Mouse (Mus musculus) hindbrain, embryonic 11.5 days (tissue): ENCODE data around the gene 2010003K11Rik. TPM values are rescaled to one million over a fixed set of nuclear protein-coding genes. Genes with fewer than 3 reads are reported as not detected.

Experiments used
- ATAC-seq: fragments of 200-750 bp; cut with Nextera tagmentation; 2 replicates; pipeline ENCODE4 v1.8.0; 2017; ENCODE audit warnings: mild to moderate bottlenecking, moderate TSS enrichment, moderate library complexity; ENCODE audit not compliant: low FRiP score
- DNase-seq: peaks from one replicate; pipeline ENCODE4 v3.0.0-alpha.2; 2015; ENCODE audit warnings: low spot score
- H3K27ac ChIP-seq: fragments of 300-500 bp; sonication (generic); 2 replicates; pipeline ENCODE4 v1.5.1; 2014; ENCODE audit warnings: mild to moderate bottlenecking, low read depth, low read length
- H3K27me3 ChIP-seq: fragments of 300-500 bp; sonication (generic); 2 replicates; pipeline ENCODE4 v1.6.1; 2014; ENCODE audit warnings: mild to moderate bottlenecking, low read length, moderate library complexity, mixed read lengths; ENCODE audit not compliant: control insufficient read depth, insufficient read depth
- H3K36me3 ChIP-seq: fragments of 300-500 bp; sonication (generic); 2 replicates; pipeline ENCODE4 v1.6.1; 2014; ENCODE audit warnings: mild to moderate bottlenecking, low read length, moderate library complexity, mixed read lengths; ENCODE audit not compliant: control insufficient read depth, insufficient read depth
- H3K4me1 ChIP-seq: fragments of 300-500 bp; sonication (generic); replicated peaks from 2 replicates; pipeline ENCODE4 v1.6.1; 2014; ENCODE audit warnings: low read length, mixed read lengths; ENCODE audit not compliant: control insufficient read depth, insufficient read depth
- H3K4me2 ChIP-seq: fragments of 300-500 bp; sonication (generic); replicated peaks from 2 replicates; pipeline ENCODE4 v1.6.1; 2014; ENCODE audit warnings: mild to moderate bottlenecking, low read depth, low read length
- H3K4me3 ChIP-seq: fragments of 300-500 bp; sonication (generic); 2 replicates; pipeline ENCODE4 v1.5.1; 2014; ENCODE audit warnings: low read depth, low read length
- H3K9ac ChIP-seq: fragments of 300-500 bp; sonication (generic); 2 replicates; pipeline ENCODE4 v1.6.1; 2014; ENCODE audit warnings: low read depth, low read length
- H3K9me3 ChIP-seq: fragments of 300-500 bp; sonication (generic); 2 replicates; pipeline ENCODE4 v1.6.1; 2016; ENCODE audit warnings: low read length; ENCODE audit not compliant: control insufficient read depth
- WGBS: fragments of 180-500 bp; shearing (Covaris S2); extraction: QIAGEN DNeasy Blood & Tissue Kit; methylation state at CpG from one replicate; pipeline ENCODE4 v1.1.7; 2014; 5-methylcytosine and 5-hydroxymethylcytosine counted together
- polyA plus RNA-seq: library from polyadenylated mRNA; unstranded; fragments of >200 nt; fragmentation: Nextera tagmentation; extraction: Ambion mirVana; gene quantifications from 2 replicates; pipeline ENCODE4 v1.2.1, GENCODE M21; 2014

The 2010003K11Rik gene
- polyA plus RNA-seq, 1 experiment from 2014 or later: not detected

DNA sequence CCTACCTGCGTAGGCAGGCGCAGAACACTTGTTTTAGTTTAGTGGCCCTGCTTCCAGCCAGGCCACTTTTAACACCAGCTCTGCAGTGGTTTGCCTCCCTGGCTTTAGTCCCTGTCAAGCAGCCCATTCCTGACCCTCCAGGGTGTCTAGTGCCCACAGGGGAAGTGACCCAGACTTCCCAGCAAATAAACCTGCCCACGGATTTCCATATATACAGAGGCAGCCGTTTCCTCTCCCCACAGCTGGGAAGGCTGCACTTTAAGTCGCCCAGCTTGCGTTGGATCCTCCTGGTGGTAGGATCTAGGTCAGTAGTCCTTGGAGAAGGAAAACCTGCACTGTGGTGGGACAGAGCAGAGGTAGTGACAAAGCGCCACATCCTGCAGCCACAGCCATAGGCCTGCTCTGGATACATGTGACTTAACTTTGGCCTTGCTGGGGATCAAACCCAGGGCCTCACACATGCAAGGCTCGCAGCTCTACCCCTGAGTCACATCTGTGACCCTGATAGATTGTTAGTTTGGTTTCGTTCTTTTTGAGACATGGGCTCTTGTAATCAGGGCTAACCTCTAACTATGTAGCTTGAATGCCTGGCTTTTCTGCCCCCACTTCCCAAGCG lies 7.2 kb downstream of the 2010003K11Rik start:
- DNase-seq (no peak), ATAC-seq (no peak)
- H3K36me3 ChIP-seq: no peaks in the 10 kb centered on the region
- H3K4me3 ChIP-seq: no peak overlapping the region
- H3K27ac ChIP-seq: no peak overlapping the region
- no peaks in the 10 kb centered on the region for H3K27me3 ChIP-seq
- H3K9ac ChIP-seq: no peak overlapping the region
- 74% methylated on average over 10 of the region's 10 CpGs for WGBS
- H3K4me1 ChIP-seq: no peaks in the 10 kb centered on the region
- H3K9me3 ChIP-seq: no peaks in the 10 kb centered on the region
- H3K4me2 ChIP-seq: no peak overlapping the region

DNA sequence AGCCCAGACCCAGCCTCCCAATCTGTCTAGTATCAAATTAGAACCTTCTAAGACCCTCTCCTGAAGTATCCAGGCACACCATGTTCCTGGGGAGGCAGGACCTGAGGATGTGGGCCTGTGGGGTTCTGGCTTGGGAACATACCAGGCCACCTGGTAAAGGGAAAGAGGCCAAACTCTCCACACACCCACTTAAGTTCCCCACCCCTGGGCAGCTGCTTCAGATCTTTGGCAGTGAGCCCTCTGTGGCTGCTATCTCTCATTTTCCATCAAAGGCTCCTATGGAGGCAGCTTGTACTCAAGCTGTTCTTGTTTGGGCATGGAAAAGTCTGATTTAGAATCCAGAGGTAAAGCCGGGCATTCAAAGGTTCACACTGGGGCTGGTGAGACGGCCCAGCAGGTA lies 10.5 kb downstream of the 2010003K11Rik start:
- Histone ChIP-seq H3K4me1 (no peaks in the 10 kb centered on the region), H3K4me2 (no peak overlapping the region), H3K9ac (no peak overlapping the region), H3K9me3 (no peaks in the 10 kb centered on the region), H3K36me3 (no peaks in the 10 kb centered on the region), H3K27ac (no peak overlapping the region), H3K4me3 (no peak overlapping the region), H3K27me3 (no peaks in the 10 kb centered on the region)
- ATAC-seq: no peak
- no peak for DNase-seq
- 66% methylated on average over 2 of the region's 2 CpGs for WGBS

DNA sequence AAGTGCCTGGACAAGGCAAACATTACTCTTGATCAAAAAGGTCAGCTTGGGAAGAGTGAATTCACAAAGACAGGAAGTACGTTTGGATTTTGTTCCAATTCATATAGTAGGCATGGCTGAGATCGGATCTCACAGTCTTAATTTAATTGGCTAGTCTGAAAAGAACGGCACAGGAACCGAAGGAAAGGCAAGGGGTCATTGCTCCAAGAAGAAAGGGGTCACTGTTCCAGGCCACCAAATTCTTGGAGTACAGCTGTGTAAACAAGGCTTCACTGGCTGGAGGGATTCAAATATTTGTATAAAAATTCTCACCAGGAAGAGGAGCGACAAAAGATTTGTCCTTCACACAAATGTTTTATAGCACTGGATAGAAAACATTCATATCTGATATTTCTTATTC lies 13.4 kb downstream of the 2010003K11Rik start:
- Histone ChIP-seq H3K4me1 (no peaks in the 10 kb centered on the region), H3K27ac (no peak overlapping the region), H3K9ac (no peak overlapping the region), H3K4me3 (no peak overlapping the region), H3K9me3 (no peaks in the 10 kb centered on the region), H3K27me3 (no peaks in the 10 kb centered on the region), H3K4me2 (no peak overlapping the region), H3K36me3 (no peaks in the 10 kb centered on the region)
- 45% methylated on average over 5 of the region's 5 CpGs for WGBS
- DNase-seq (peak; percentile 9), ATAC-seq (no peak)

DNA sequence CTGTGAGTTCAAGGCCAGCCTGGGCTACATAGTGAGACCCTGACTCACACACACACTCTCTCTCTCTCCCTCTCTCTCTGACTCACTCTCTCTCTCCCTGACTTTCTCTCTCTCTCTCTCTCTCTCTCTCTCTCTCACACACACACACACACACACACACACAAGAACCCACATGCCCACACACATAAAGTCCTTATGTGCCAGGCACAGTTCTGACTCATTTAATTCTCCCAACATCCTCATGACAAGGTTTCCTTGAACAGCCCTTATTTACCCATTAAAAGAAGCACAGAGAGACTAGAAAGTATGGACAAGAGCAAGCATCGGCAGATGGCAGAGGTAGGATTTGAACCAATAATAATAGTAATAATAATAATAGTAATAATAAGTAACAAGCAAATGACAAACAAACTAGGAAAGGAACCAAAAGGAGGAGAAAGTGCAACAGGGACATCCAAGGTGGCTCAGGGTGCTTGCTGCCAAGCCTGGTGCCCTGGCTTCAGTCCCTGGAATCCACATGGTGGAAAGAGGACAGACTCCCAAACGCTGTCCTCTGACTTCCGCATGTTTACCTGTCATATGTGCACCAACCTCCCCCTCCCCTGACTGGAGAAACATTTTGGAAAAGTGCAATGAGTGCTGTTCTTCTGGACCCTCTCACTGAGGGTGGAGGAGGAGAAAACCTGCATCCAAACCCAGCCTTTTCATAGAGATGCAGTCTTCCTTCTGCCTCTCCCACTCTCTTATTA lies 16.1 kb downstream of the 2010003K11Rik start:
- Histone ChIP-seq H3K9ac (no peak overlapping the region), H3K4me3 (no peak overlapping the region), H3K36me3 (no peaks in the 10 kb centered on the region), H3K9me3 (no peaks in the 10 kb centered on the region), H3K27me3 (peaks cover 7% of the 10 kb centered on the region; the same call in 1 of the 2 replicates), H3K27ac (no peak overlapping the region), H3K4me1 (no peaks in the 10 kb centered on the region), H3K4me2 (no peak overlapping the region)
- ATAC-seq (no peak), DNase-seq (no peak)
- 89% methylated on average over 3 of the region's 3 CpGs for WGBS

DNA sequence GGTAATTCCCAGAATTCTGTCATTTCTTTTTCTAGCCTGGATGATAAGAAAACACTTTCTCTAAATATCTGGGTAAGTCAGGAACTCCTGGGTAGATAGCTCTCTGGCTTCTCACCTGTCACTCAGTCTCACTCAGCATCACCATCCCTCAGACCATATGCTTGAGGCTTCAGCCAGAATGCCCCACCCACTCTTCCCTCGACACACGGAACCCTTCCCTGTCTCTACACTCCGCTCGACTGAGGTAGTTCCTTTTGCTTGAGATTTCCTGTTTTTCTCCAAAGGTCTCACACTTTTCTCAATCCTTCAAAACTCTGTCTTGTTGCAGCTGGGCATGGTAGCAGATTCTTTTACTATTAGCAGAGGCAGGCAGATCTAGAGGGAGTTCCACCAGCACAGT lies 17.1 kb downstream of the 2010003K11Rik start:
- Histone ChIP-seq H3K27ac (no peak overlapping the region), H3K4me1 (0 out of 2 replicates have a peak, but pooled peaks cover 1% of the 10 kb centered on the region), H3K9ac (no peak overlapping the region), H3K36me3 (no peaks in the 10 kb centered on the region), H3K4me2 (no peak overlapping the region), H3K4me3 (no peak overlapping the region), H3K27me3 (peaks cover 14% of the 10 kb centered on the region), H3K9me3 (no peaks in the 10 kb centered on the region)
- ATAC-seq: no peak
- DNase-seq: no peak
- WGBS: 55% methylated on average over 4 of the region's 4 CpGs

DNA sequence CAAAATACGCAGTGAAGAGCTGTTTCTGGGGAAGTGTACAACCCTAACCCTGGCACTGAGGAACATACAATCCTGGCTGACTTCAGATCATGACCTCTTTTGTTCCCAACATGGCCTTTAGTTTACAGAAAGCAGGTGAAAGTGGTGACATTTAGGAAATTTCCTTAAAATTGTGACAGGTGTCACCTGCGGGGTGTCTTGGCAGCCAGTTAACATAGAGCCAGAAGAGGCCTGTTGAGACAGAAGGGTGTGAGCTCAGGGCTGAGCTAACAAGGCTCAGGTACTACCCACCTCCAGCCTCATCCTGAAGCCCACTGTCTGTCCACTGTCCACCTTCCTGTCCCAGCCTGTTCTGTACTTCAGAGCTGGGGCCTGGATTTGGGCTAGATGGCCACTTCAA lies 18.3 kb downstream of the 2010003K11Rik start:
- peaks cover 27% of the 10 kb centered on the region for H3K27me3 ChIP-seq
- 92% methylated on average over 2 of the region's 2 CpGs for WGBS
- H3K4me2 ChIP-seq: no peak overlapping the region
- H3K27ac ChIP-seq: no peak overlapping the region
- H3K9me3 ChIP-seq: no peaks in the 10 kb centered on the region
- ATAC-seq (no peak), DNase-seq (no peak)
- no peaks in the 10 kb centered on the region for H3K36me3 ChIP-seq
- no peak overlapping the region for H3K9ac ChIP-seq
- no peak overlapping the region for H3K4me3 ChIP-seq
- H3K4me1 ChIP-seq: 0 out of 2 replicates have a peak, but pooled peaks cover 2% of the 10 kb centered on the region

DNA sequence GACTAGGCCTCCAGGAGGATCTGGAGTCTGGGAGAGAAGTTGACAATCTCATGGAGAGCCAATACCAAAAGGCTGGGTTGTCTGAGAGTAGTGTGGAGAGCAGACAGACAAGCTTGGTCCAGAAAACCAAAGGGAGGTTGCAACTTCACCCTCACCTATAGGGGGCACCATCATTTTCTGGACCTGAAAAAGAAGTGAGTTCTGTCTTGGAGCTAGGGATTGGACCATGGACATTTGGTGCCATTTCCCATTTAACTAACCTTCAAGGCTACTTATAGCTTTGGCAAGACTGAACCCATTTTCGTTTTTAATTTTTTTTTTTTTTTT lies 20.2 kb downstream of the 2010003K11Rik start:
- ATAC-seq (no peak), DNase-seq (peak; percentile 43)
- Histone ChIP-seq H3K4me1 (0 out of 2 replicates have a peak, but pooled peaks cover 2% of the 10 kb centered on the region), H3K4me2 (no peak overlapping the region), H3K36me3 (no peaks in the 10 kb centered on the region), H3K4me3 (no peak overlapping the region), H3K9ac (no peak overlapping the region), H3K9me3 (no peaks in the 10 kb centered on the region), H3K27ac (no peak overlapping the region), H3K27me3 (peaks cover 31% of the 10 kb centered on the region)
- WGBS: 52% methylated on average over 1 of the region's 1 CpGs

DNA sequence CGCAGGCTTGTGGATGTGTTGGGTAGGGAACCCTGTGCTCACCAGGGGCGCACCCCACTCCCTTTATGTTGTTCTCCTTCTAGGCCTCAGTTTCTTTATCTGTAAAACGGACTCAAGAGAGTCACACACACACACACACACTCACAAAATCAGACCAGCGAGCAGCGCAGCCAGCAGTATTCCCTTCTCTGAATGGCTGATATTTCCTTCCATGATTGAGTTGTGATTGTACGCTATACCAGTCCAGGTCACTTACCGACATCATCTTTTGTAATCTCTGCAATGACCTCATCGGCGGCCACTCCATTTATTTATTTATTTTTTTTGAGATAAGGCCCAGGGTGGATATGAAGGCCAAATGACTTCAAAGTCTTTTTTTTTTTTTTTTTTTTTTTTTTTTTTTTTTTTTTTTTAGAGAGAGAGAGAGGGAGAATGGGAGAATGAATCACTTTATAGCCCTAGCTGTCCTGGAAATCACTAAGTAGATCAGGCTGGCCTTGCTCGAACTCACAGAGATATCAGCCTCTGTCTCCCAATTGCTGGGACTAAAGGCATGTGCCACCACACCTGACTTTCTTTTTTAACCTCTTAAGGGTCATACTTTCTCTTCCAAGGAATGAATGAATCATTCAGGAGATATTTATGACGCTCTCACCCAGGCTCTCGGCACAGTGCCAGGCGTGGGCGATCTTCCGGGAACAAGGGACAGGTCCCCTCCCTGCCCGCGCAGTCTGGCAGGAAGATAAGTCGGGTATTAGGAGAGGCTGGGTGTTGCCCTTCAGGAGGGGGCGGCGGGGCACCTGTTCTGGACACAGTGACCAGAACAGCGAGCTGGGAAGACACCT lies 20.8 kb downstream of the 2010003K11Rik start, which contains the start of gene Syt12:
TSS of gene Syt12 (minus strand) at position 103 of the 845 bp plus-strand sequence.
- Histone ChIP-seq H3K9ac (peak within 1 kb of the TSS; percentile 56), H3K27me3 (peaks cover 31% of the 10 kb centered on the region), H3K27ac (no peak within 1 kb of the TSS), H3K4me2 (peak within 1 kb of the TSS; percentile 94), H3K36me3 (no peaks in the 10 kb centered on the region), H3K9me3 (no peaks in the 10 kb centered on the region), H3K4me3 (peak within 1 kb of the TSS; percentile 53), H3K4me1 (0 out of 2 replicates have a peak, but pooled peaks cover 2% of the 10 kb centered on the region)
- WGBS: 38% methylated on average over 21 of the region's 21 CpGs
- DNase-seq (peak; percentile 12), ATAC-seq (no peak)
